Mouse (Mus musculus) left cerebral cortex, adult 2 months (tissue): ENCODE data around the gene Terb2. TPM values are rescaled to one million over a fixed set of nuclear protein-coding genes. Genes with fewer than 3 reads are reported as not detected.
"Not testable (repeated sequence)": the region's sequence is repeated elsewhere in the genome, so short reads cannot be mapped to it uniquely, and the experiment has no call there.

ENCODE experiments used
- DNase-seq, 2 experiments: peaks; one replicate each; pipeline ENCODE4 v3.0.0; 2021 to 2022; ENCODE audit warnings: low spot score in 2 of 2, mixed read lengths in 1 of 2; ENCODE audit errors: extremely low spot score in 1 of 2
- H3K27ac ChIP-seq: fragments of 200-600 bp; 2 replicates; pipeline ENCODE4 v1.8.1; 2022
- H3K4me3 ChIP-seq: fragments of 200-600 bp; 2 replicates; pipeline ENCODE4 v1.8.1; 2022
- CTCF ChIP-seq: fragments of 200-600 bp; IDR thresholded peaks from 2 replicates; pipeline ENCODE4 v1.8.1; 2022; ENCODE audit warnings: antibody characterized with exemption, mild to moderate bottlenecking, moderate library complexity
- intact Hi-C: fragments of 180-260 bp; cut with DNase I; formaldehyde crosslinking; loops from one replicate; pipeline ENCODE4 v1.15.1; 2025
- total RNA-seq, 2 experiments: library from RNA; stranded (reverse); gene quantifications; 2 replicates each; pipeline ENCODE4 v1.2.3; 2021

Gene Terb2
- total RNA-seq, 2 experiments from 2014 or later, result not detected

DNA sequence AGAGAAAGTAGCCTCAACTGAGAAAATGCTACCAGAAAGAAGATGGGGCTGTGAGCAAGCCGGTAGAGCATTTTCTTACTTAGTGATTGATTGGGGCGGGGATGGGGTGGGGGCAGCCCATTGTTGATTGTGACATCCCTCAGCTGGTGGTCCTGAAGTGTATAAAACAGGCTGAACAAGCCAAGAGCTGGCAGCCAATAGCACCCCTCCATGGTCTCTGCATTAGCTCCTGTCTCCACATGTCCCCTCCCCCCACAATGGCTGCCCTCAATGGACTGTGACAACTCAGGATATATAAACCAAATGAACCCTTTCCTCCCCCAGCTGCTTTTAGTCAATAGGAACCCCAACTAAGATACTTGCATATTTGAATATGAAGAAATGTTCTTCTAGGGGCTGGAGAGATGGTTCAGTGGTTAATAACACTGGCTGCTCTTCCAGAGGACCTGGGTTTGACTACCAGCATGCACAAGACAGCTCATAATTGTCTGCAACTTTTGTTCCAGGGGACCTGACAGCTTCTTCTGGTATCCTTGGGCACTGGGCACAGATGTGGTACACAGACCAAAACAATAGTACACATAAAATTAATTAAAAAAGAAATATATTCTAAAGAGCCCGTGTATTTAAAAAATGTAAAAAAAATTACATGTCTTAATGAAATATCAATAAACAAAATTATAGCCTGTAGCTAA is 24.6 kb downstream of the Terb2 start:
- H3K27ac ChIP-seq, result no peak overlapping the region
- intact Hi-C loops, result no loop called here
- no peak for DNase-seq
- H3K4me3 ChIP-seq, result no peak overlapping the region
- no peak for TF ChIP-seq CTCF

- H3K27ac ChIP-seq, DNase-seq, H3K4me3 ChIP-seq, intact Hi-C loops: not testable (repeated sequence)
Observed at GRCm38 (mm10) chr2:122217075-122217474, 31.0 kb downstream of the Terb2 start.

- no peak overlapping the region for H3K4me3 ChIP-seq
- H3K27ac ChIP-seq, result no peak overlapping the region
- TF ChIP-seq CTCF, result no peak
- intact Hi-C loops, result no loop called here
- no peak for DNase-seq
Observed at GRCm38 (mm10) chr2:122218234-122218633, 32.2 kb downstream of the Terb2 start.

DNA sequence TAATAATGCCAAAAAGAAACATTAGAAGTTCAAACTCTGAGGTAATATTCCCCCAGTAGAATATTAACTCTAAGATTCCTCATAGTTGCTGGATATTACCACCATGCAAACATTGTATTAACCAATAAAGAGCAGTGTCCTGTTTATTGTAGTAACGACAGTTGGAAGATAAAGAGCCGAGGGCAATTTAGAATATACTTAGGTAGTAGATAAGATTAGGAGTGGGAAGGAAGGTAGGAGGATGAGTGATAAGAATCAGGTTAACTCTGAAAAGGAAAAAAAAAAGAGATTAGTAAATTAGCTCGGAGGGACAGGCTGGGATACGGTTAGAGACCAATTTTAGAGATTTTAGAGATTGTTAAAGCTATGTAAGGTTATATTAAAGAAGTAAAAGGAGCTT is 35.3 kb downstream of the Terb2 start:
- intact Hi-C loops, result no loop called here
- TF ChIP-seq CTCF, result no peak
- H3K4me3 ChIP-seq, result no peak overlapping the region
- DNase-seq, result no peak
- H3K27ac ChIP-seq, result no peak overlapping the region

DNA sequence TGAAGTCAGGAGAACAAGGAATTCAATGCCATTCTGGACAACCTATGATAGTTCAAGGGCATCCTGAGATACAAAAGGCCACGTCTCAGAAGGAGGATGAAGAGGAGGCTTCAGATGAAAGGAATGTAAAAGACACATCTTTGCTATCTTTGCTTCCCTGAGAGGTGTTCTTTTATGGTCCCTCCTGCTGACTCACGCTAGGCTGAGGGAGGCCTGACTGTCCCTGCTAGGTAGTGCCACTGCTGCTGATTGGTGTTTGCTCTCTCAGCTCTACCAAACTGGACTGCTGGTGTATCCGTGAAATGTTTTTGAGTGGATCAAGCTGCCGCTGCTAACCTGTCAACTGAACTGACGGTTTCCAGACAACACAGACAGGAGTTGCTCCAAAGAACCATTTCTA is 35.7 kb downstream of the Terb2 start:
- H3K4me3 ChIP-seq, result no peak overlapping the region
- H3K27ac ChIP-seq, result no peak overlapping the region
- no peak for TF ChIP-seq CTCF
- no peak for DNase-seq
- intact Hi-C loops, result no loop called here

DNA sequence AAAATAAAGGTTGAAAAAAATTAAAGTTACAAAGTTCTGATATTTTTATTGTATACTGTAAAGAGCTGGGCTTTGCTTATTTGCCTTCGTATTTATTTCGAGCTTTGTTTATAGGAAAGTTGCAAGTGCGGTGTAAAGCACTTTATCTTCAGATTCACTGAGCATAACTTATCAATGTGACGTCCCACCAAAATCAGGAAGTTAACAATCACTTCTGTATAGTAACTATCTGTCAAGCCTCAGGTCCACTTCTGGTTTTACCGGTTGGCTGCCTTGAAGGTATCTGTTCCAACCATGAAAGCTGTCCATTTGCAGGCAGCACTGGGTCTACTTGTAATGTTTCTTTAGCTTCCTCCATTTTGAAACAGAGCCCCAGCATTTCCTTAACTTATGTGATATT is 36.2 kb downstream of the Terb2 start:
- no peak overlapping the region for H3K27ac ChIP-seq
- no peak for TF ChIP-seq CTCF
- intact Hi-C loops, result no loop called here
- DNase-seq, result no peak
- no peak overlapping the region for H3K4me3 ChIP-seq

DNA sequence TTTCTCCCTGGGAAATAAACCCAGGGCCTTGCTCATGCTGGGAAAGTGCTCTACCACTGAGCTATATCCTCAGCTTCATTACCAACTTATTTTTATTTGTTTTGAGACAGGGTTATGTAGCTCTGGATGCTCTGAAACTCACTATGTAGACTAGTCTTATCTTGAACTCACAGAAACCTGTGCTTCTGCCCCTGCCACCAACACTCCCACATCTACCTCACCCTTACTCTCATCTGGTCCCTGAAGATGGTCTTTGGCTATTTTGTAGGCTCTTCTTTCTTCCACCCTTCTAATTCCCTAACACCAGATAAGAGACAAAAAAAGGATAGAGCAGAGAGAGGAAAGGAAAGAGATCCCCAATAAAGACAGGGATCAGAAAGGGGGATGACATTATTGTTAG is 37.6 kb downstream of the Terb2 start:
- DNase-seq, result no peak
- intact Hi-C loops, result no loop called here
- H3K27ac ChIP-seq, result no peak overlapping the region
- H3K4me3 ChIP-seq, result no peak overlapping the region
- no peak for TF ChIP-seq CTCF

- no peak overlapping the region for H3K27ac ChIP-seq
- no peak overlapping the region for H3K4me3 ChIP-seq
- intact Hi-C loops, result loop anchor here (5.0 kb wide), 1 partner anchor 147 kb away; no protein-coding TSS in a partner anchor
- TF ChIP-seq CTCF, result no peak
- no peak for DNase-seq
Observed at GRCm38 (mm10) chr2:122230395-122230794, 44.3 kb downstream of the Terb2 start.

- Histone ChIP-seq H3K27ac (no peak overlapping the region), H3K4me3 (no peak overlapping the region)
- DNase-seq, result no peak
- TF ChIP-seq CTCF, result no peak
- intact Hi-C loops, result loop anchor here (5.0 kb wide), 1 partner anchor 146 kb away; no protein-coding TSS in a partner anchor
Observed at GRCm38 (mm10) chr2:122231616-122232015, 45.5 kb downstream of the Terb2 start.

GRCm38 (mm10) chr2:122233341-122233740 is 47.3 kb downstream of the Terb2 start:
- Histone ChIP-seq H3K27ac (no peak overlapping the region), H3K4me3 (no peak overlapping the region)
- DNase-seq, result no peak
- intact Hi-C loops, result loop anchor here (5.0 kb wide), 1 partner anchor 144 kb away; no protein-coding TSS in a partner anchor
- no peak for TF ChIP-seq CTCF

DNA sequence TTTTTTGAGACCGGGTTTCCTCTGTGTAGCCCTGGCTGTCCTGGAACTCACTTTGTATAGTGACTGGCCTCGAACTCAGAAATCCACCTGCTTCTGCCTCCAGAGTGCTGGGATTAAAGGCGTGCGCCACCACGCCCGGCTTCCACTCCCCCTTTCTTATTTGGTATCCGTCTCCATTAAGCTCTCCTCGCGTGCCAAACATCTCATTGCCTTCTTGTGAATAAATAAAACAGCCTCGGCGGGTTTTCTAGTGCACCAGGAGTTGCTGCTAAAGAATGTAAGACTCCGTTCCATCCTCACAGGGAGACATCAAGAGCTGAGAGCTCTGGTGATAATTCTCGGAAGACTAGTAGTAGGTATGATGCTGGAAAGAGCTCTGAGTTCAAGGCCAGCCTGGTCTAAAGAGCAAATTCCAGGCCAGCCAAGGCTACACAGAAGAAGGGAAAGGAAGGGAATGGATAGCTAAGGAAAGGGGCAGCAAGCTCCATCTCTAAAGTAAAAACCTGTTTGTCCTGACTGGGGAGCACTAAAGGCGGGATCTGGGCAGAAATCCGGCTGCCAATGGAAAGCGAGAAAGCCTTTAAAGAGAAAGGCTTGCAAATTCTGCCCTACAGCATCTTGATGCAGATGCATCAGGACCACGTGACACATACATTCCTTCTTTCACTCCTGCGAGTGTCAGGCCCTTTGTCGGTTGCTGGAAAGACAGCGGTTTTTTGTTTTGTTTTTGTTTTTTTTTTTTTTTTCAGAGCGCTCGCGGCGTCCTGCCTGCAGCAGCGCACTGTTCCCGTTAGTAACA is 47.9 kb downstream of the Terb2 start:
- intact Hi-C loops, result loop anchor here (5.0 kb wide), 1 partner anchor 143 kb away; no protein-coding TSS in a partner anchor
- Histone ChIP-seq H3K4me3 (peak overlapping the region; percentile 64), H3K27ac (peak overlapping the region; percentile 64)
- no peak for TF ChIP-seq CTCF
- DNase-seq, result peak; percentile 14 to 16

GRCm38 (mm10) chr2:122234611-122235288 is 48.7 kb downstream of the Terb2 start, which contains the start of gene Sord:
Gene Sord, plus strand, starts transcription at chr2:122234749.
- intact Hi-C loops, result loop anchor here (5.0 kb wide), 1 partner anchor 143 kb away; no protein-coding TSS in a partner anchor
- Histone ChIP-seq H3K27ac (peak within 1 kb of the TSS; percentile 64), H3K4me3 (peak within 1 kb of the TSS; percentile 64)
- DNase-seq, result peak; percentile 74 to 77
- no peak for TF ChIP-seq CTCF
